Mouse (Mus musculus) liver, embryonic 16.5 days (tissue): ENCODE measurements around the gene Hemk1. TPM values are rescaled to one million over a fixed set of nuclear protein-coding genes. Genes with fewer than 3 reads are reported as not detected.

Source experiments
- polyA plus RNA-seq: library from polyadenylated mRNA; unstranded; fragments of >200 nt; fragmentation: Nextera tagmentation; extraction: Ambion mirVana; gene quantifications from 2 replicates; pipeline ENCODE4 v1.2.1, GENCODE M21; 2015

The Hemk1 gene
- polyA plus RNA-seq, 1 experiment from 2014 or later = 2.9 TPM

Other genes starting within 250 kb of the Hemk1 start
- gene Dock3, start 106.4 kb downstream of the Hemk1 start, polyA plus RNA-seq = 0.02 and 0.04 TPM in 2 replicates
- gene Mapkapk3, start 48.5 kb downstream of the Hemk1 start, polyA plus RNA-seq = 8.4 and 9.9 TPM in 2 replicates
- gene Cish, start 42.3 kb downstream of the Hemk1 start, polyA plus RNA-seq = 10.0 and 10.7 TPM in 2 replicates
- gene 6430571L13Rik, start 2.3 kb upstream of the Hemk1 start, polyA plus RNA-seq = 0.07 and 0.18 TPM in 2 replicates
- gene Cacna2d2, start 61.3 kb upstream of the Hemk1 start, polyA plus RNA-seq = not detected in 2 replicates
- 14.3 and 14.7 TPM in 2 replicates for gene Tmem115, start 195.6 kb upstream of the Hemk1 start, polyA plus RNA-seq
- 10.6 and 11.2 TPM in 2 replicates for gene Cyb561d2, start 203.8 kb upstream of the Hemk1 start, polyA plus RNA-seq
- 12.1 and 12.5 TPM in 2 replicates for gene Nprl2, start 203.9 kb upstream of the Hemk1 start, polyA plus RNA-seq
- 1.7 and 2.4 TPM in 2 replicates for gene Zmynd10, start 208.9 kb upstream of the Hemk1 start, polyA plus RNA-seq
- gene Rassf1, start 213.2 kb upstream of the Hemk1 start, polyA plus RNA-seq = 15.9 and 16.5 TPM in 2 replicates
- 29.1 and 29.4 TPM in 2 replicates for gene Tusc2, start 224.9 kb upstream of the Hemk1 start, polyA plus RNA-seq
- gene Hyal2, start 229.6 kb upstream of the Hemk1 start, polyA plus RNA-seq = 48.9 and 50.2 TPM in 2 replicates
- 3.3 and 3.8 TPM in 2 replicates for gene Hyal1, start 238.6 kb upstream of the Hemk1 start, polyA plus RNA-seq
- gene Naa80, start 240.5 kb upstream of the Hemk1 start, polyA plus RNA-seq = 10.5 and 14.1 TPM in 2 replicates
- 0.89 and 0.96 TPM in 2 replicates for gene Hyal3, start 242.5 kb upstream of the Hemk1 start, polyA plus RNA-seq
- gene Ifrd2, start 249.3 kb upstream of the Hemk1 start, polyA plus RNA-seq = 145 and 166 TPM in 2 replicates